Mouse (Mus musculus) intestine, embryonic 16.5 days (tissue): ENCODE data around the gene Ltv1. TPM values are rescaled to one million over a fixed set of nuclear protein-coding genes. Genes with fewer than 3 reads are reported as not detected.

Experiments
- ATAC-seq: fragments of 200-750 bp; cut with Nextera tagmentation; 2 replicates; pipeline ENCODE4 v1.8.0; 2017; ENCODE audit warnings: moderate TSS enrichment, moderate library complexity
- H3K27ac ChIP-seq: fragments of 300-500 bp; sonication (generic); 2 replicates; pipeline ENCODE4 v1.5.1; 2014; ENCODE audit warnings: mild to moderate bottlenecking, low read length
- H3K27me3 ChIP-seq: fragments of 300-500 bp; sonication (generic); replicated peaks from 2 replicates; pipeline ENCODE4 v1.6.1; 2014; ENCODE audit warnings: low read length, control low read depth, mixed read lengths; ENCODE audit not compliant: control insufficient read depth, insufficient read depth
- H3K36me3 ChIP-seq: fragments of 300-500 bp; sonication (generic); 2 replicates; pipeline ENCODE4 v1.6.1; 2014; ENCODE audit warnings: low read length, control low read depth; ENCODE audit not compliant: control insufficient read depth, insufficient read depth
- H3K4me1 ChIP-seq: fragments of 300-500 bp; sonication (generic); 2 replicates; pipeline ENCODE4 v1.6.1; 2014; ENCODE audit warnings: low read length, control low read depth, mixed read lengths; ENCODE audit not compliant: control insufficient read depth, insufficient read depth
- H3K4me2 ChIP-seq: fragments of 300-500 bp; sonication (generic); 2 replicates; pipeline ENCODE4 v1.6.1; 2014; ENCODE audit warnings: low read depth, low read length, control low read depth
- H3K4me3 ChIP-seq: fragments of 300-500 bp; sonication (generic); 2 replicates; pipeline ENCODE4 v1.5.1; 2014; ENCODE audit warnings: mild to moderate bottlenecking, low read length
- H3K9ac ChIP-seq: fragments of 300-500 bp; sonication (generic); 2 replicates; pipeline ENCODE4 v1.6.1; 2014; ENCODE audit warnings: low read depth, low read length
- H3K9me3 ChIP-seq: fragments of 300-500 bp; sonication (generic); 2 replicates; pipeline ENCODE4 v1.6.1; 2016; ENCODE audit warnings: low read length, control low read depth; ENCODE audit not compliant: control insufficient read depth
- WGBS: fragments of 180-500 bp; shearing (Covaris S2); extraction: QIAGEN DNeasy Blood & Tissue Kit; methylation state at CpG from one replicate; pipeline ENCODE4 v1.1.7; 2014; 5-methylcytosine and 5-hydroxymethylcytosine counted together
- polyA plus RNA-seq: library from polyadenylated mRNA; unstranded; fragments of >200 nt; fragmentation: Nextera tagmentation; extraction: Ambion mirVana; gene quantifications from 2 replicates; pipeline ENCODE4 v1.2.1, GENCODE M21; 2015

Gene Ltv1
- polyA plus RNA-seq, 1 experiment from 2014 or later: 74.4 TPM

- ATAC-seq: no peak
- H3K4me2 ChIP-seq: no peak overlapping the region
- H3K36me3 ChIP-seq: peaks cover 5% of the 10 kb centered on the region; the same call in 1 of the 2 replicates
- WGBS: 87% methylated on average over 7 of the region's 7 CpGs
- H3K9ac ChIP-seq: no peak overlapping the region
- H3K4me1 ChIP-seq: peaks cover 4% of the 10 kb centered on the region; the same call in 1 of the 2 replicates
- H3K27ac ChIP-seq: no peak overlapping the region
- H3K27me3 ChIP-seq: no peaks in the 10 kb centered on the region
- no peak overlapping the region for H3K4me3 ChIP-seq
- no peaks in the 10 kb centered on the region for H3K9me3 ChIP-seq
Observed at GRCm38 (mm10) chr10:13225377-13226063, 32.6 kb upstream of the Ltv1 start.

- Histone ChIP-seq H3K27ac (peak overlapping the region; percentile 38; the same call in 1 of the 2 replicates), H3K4me3 (no peak overlapping the region), H3K4me1 (peaks cover 4% of the 10 kb centered on the region; the same call in 1 of the 2 replicates), H3K9ac (no peak overlapping the region), H3K27me3 (no peaks in the 10 kb centered on the region), H3K36me3 (no peaks in the 10 kb centered on the region), H3K9me3 (no peaks in the 10 kb centered on the region), H3K4me2 (no peak overlapping the region)
- whole genome bisulfite sequencing: 72% methylated on average over 3 of the region's 3 CpGs
- peak; percentile 61 for ATAC-seq
Observed at GRCm38 (mm10) chr10:13222135-13222534, 29.2 kb upstream of the Ltv1 start.

GRCm38 (mm10) chr10:13220061-13220460 is 27.1 kb upstream of the Ltv1 start:
- H3K27me3 ChIP-seq: no peaks in the 10 kb centered on the region
- peak overlapping the region; percentile 35; the same call in 1 of the 2 replicates for H3K27ac ChIP-seq
- WGBS: 50% methylated on average over 1 of the region's 1 CpGs
- ATAC-seq: peak; percentile 90
- H3K9me3 ChIP-seq: no peaks in the 10 kb centered on the region
- peaks cover 4% of the 10 kb centered on the region; the same call in 1 of the 2 replicates for H3K4me1 ChIP-seq
- H3K4me2 ChIP-seq: no peak overlapping the region
- H3K36me3 ChIP-seq: no peaks in the 10 kb centered on the region
- H3K9ac ChIP-seq: no peak overlapping the region
- H3K4me3 ChIP-seq: no peak overlapping the region

- Histone ChIP-seq H3K27me3 (no peaks in the 10 kb centered on the region), H3K9ac (no peak overlapping the region), H3K9me3 (no peaks in the 10 kb centered on the region), H3K27ac (no peak overlapping the region), H3K4me1 (peaks cover 16% of the 10 kb centered on the region; the same call in 1 of the 2 replicates), H3K4me2 (no peak overlapping the region), H3K36me3 (no peaks in the 10 kb centered on the region), H3K4me3 (no peak overlapping the region)
- ATAC-seq: no peak
- 66% methylated on average over 12 of the region's 12 CpGs for WGBS
Observed at GRCm38 (mm10) chr10:13213956-13214355, 21.0 kb upstream of the Ltv1 start.

- no peaks in the 10 kb centered on the region for H3K9me3 ChIP-seq
- peak overlapping the region; percentile 27; the same call in 1 of the 2 replicates for H3K27ac ChIP-seq
- H3K36me3 ChIP-seq: no peaks in the 10 kb centered on the region
- no peak overlapping the region for H3K9ac ChIP-seq
- ATAC-seq: no peak
- no peaks in the 10 kb centered on the region for H3K27me3 ChIP-seq
- peaks cover 18% of the 10 kb centered on the region; the same call in 1 of the 2 replicates for H3K4me1 ChIP-seq
- H3K4me3 ChIP-seq: no peak overlapping the region
- WGBS: 49% methylated on average over 6 of the region's 6 CpGs
- no peak overlapping the region for H3K4me2 ChIP-seq
Observed at GRCm38 (mm10) chr10:13212829-13213228, 19.9 kb upstream of the Ltv1 start.

- 73% methylated on average over 9 of the region's 9 CpGs for WGBS
- no peaks in the 10 kb centered on the region for H3K27me3 ChIP-seq
- H3K27ac ChIP-seq: no peak overlapping the region
Observed at GRCm38 (mm10) chr10:13212326-13212725, 19.4 kb upstream of the Ltv1 start.

GRCm38 (mm10) chr10:13209930-13210637 is 17.1 kb upstream of the Ltv1 start:
- Histone ChIP-seq H3K9ac (no peak overlapping the region), H3K27ac (peak overlapping the region; percentile 70), H3K4me3 (no peak overlapping the region), H3K36me3 (no peaks in the 10 kb centered on the region), H3K4me2 (no peak overlapping the region), H3K9me3 (no peaks in the 10 kb centered on the region), H3K4me1 (peaks cover 18% of the 10 kb centered on the region; the same call in 1 of the 2 replicates), H3K27me3 (no peaks in the 10 kb centered on the region)
- 32% methylated on average over 8 of the region's 8 CpGs for WGBS
- peak; percentile 84 for ATAC-seq

More at GRCm38 (mm10) chr10:13212326-13212725, 19.4 kb upstream of the Ltv1 start:
- H3K9ac ChIP-seq: no peak overlapping the region
- H3K9me3 ChIP-seq: no peaks in the 10 kb centered on the region
- no peak for ATAC-seq
- H3K4me1 ChIP-seq: peaks cover 18% of the 10 kb centered on the region; the same call in 1 of the 2 replicates
- H3K4me2 ChIP-seq: no peak overlapping the region
- H3K4me3 ChIP-seq: no peak overlapping the region
- no peaks in the 10 kb centered on the region for H3K36me3 ChIP-seq

- peak overlapping the region; percentile 59 for H3K27ac ChIP-seq
- H3K36me3 ChIP-seq: no peaks in the 10 kb centered on the region
- H3K4me1 ChIP-seq: peaks cover 18% of the 10 kb centered on the region; the same call in 1 of the 2 replicates
- H3K4me3 ChIP-seq: no peak overlapping the region
- H3K9me3 ChIP-seq: no peaks in the 10 kb centered on the region
- H3K4me2 ChIP-seq: no peak overlapping the region
- no peak overlapping the region for H3K9ac ChIP-seq
- ATAC-seq: no peak
- 58% methylated on average over 3 of the region's 3 CpGs for WGBS
- no peaks in the 10 kb centered on the region for H3K27me3 ChIP-seq
Observed at GRCm38 (mm10) chr10:13209506-13209905, 16.5 kb upstream of the Ltv1 start.

GRCm38 (mm10) chr10:13209061-13209460 is 16.1 kb upstream of the Ltv1 start:
- Histone ChIP-seq H3K27ac (peak overlapping the region; percentile 59), H3K36me3 (no peaks in the 10 kb centered on the region), H3K4me1 (peaks cover 18% of the 10 kb centered on the region; the same call in 1 of the 2 replicates), H3K9me3 (no peaks in the 10 kb centered on the region), H3K27me3 (no peaks in the 10 kb centered on the region), H3K4me3 (no peak overlapping the region), H3K9ac (no peak overlapping the region), H3K4me2 (no peak overlapping the region)
- ATAC-seq: no peak
- 80% methylated on average over 4 of the region's 4 CpGs for WGBS
